Mouse (Mus musculus) left cerebral cortex, adult 8-10 months (tissue): Measurements from ENCODE around the gene Tectb. TPM values are rescaled to one million over a fixed set of nuclear protein-coding genes. Genes with fewer than 3 reads are reported as not detected.

ENCODE experiments used
- DNase-seq, 2 experiments: peaks; one replicate each; pipeline ENCODE4 v3.0.0; 2022; ENCODE audit warnings: low spot score in 2 of 2
- total RNA-seq, 4 experiments: library from RNA; stranded (reverse); gene quantifications; 2 replicates each; pipeline ENCODE4 v1.2.4; 2022

Gene Tectb
- total RNA-seq, 4 experiments from 2014 or later: 0.21 TPM; not detected in 2

- no peak for DNase-seq
These were observed 27.4 kb downstream of the Tectb start for GRCm38 (mm10) chr19:55207746-55208538.

GRCm38 (mm10) chr19:55208654-55209053 lies 28.1 kb downstream of the Tectb start:
- no peak for DNase-seq

DNA sequence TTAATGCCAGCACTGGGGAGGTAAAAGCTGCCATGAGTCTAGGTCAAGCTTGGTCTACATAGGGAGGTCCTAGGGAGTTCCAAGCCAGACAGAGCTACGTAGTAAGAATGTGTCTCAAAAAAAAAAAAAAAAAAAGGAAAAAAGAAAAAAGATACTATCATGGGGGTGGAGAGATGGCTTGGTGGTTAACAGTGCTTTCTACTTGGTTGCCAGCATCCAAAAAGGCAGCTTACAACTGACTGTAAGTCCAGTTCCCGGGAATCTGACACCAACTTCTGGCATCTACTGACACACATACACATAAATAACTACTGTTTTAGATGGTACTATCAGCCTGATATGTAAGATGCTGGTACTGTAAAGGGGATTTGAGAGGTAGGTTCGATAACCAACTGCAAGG lies 28.6 kb downstream of the Tectb start:
- DNase-seq: no peak

- no peak for DNase-seq
These were observed 31.2 kb downstream of the Tectb start for GRCm38 (mm10) chr19:55211698-55212097.

DNA sequence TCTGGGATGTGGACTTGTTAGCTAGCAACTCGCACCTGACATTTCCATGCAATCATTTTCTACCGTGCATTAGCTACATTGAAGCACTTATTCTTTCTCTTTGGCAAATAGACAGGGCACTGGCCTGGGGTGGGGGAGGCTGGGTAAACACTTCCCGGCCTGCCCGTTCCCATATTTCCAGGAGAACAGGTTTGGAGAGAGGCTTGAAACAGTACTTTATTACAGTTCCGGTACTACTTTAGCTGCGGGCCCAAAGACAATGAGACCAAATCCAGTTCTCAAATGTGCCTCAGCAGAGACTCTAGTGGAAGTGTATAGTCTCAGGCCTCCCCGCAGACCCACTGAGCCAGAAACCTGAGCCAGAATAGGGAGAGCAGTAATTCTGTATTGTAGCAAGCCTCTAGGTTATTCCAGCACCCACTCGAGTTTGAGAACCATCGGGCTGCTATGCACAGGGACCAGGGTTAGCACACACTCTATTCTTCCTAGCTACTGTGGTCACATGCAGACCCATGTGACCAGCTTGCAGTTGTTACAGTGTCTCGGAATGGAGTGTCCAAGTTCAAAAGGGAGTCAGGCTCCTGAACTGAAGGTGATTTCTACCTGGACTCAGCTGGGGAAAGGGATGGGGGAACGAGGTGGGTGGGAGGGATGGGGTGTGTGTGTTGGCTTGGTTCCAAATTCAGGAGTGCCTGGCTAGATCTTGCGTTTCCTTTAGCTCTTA lies 33.2 kb downstream of the Tectb start:
- DNase-seq: no peak

DNA sequence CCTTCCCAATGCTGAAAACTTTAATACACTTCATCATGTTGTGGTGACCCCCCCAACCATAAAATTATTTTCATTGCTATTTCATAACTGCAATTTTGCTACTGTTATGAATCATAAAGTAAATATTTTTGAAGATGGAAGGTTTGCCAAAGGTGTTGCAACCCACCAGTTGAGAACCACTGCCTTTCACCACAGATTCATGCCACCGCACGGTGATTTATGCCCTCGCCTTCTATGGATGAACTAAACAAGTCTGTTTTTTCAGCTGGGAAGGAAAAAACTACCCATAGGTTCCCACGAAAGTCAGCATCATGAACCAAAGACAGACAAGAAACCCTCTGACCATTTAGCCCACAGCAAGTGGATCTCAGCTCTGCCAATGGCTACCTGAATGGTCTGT lies 36.3 kb downstream of the Tectb start:
- no peak for DNase-seq

GRCm38 (mm10) chr19:55217365-55217764 lies 36.8 kb downstream of the Tectb start:
- DNase-seq: peak in 1 of 2 experiments; percentile 89

GRCm38 (mm10) chr19:55218192-55218739 lies 37.7 kb downstream of the Tectb start:
- DNase-seq: peak; percentile 75 to 88

GRCm38 (mm10) chr19:55218741-55219221 lies 38.2 kb downstream of the Tectb start:
- no peak for DNase-seq

DNA sequence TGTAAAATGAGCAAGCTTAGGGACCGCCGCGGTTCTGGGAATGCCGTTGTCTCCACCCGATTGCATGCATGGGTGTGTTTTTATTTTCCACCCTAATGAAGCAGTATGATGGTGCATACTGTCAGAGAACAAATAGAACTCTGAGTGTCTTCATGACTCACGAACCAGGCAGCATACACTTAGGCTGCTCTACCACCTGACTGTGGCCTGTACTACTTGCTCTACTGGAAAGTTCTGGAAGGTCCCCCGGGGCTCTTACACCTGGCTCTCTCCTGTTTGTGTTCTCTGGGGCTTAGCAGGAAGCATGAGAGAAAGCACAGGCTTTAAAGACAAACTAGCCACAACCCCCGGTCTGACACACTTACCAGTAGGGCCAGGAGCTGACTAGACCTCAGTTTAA lies 38.8 kb downstream of the Tectb start:
- DNase-seq: no peak

- peak in 1 of 2 experiments; percentile 79 for DNase-seq
These were observed 40.7 kb downstream of the Tectb start for GRCm38 (mm10) chr19:55221208-55221607.

DNA sequence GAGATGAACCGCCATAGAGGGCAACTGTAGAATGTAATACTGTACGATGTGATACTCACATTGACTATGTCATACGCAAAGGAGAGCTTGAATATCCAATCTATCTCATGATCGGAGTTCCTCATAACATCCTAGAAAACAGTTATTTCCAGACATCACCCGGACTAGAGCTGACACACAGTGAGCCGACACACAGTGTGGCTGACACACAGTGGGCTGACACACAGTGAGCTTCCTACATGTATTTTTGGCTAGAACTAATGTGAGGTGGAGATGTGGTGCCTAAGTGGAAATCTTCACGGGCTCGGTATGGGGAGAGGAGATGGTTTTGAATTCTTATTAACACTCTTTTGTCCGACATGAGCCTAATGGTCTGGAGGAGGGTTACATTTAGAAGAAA lies 41.7 kb downstream of the Tectb start:
- no peak for DNase-seq

- no peak for DNase-seq
These were observed 46.1 kb downstream of the Tectb start for GRCm38 (mm10) chr19:55226621-55227020.

- DNase-seq: no peak
These were observed 46.6 kb downstream of the Tectb start for GRCm38 (mm10) chr19:55227135-55227534.

DNA sequence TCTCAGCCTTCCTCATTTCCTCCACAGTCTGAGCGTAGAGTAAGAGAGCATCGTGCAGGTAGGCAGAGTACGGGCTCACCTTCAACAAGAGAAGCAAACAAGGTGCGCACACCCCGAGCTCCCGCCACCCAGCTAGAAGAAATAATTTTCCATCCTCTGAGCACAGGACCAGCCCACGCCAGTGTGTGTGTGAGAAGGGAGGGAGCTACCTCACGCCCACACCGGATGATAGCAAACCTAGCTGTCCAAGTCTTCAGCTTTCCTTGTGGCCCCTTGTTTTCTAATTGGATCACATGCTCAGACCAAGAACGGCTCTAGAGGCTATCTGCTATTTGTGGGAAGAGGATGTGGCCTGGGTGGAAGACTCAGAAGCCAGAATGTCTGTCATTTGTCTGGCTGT lies 50.5 kb downstream of the Tectb start:
- peak in 1 of 2 experiments; percentile 49 for DNase-seq

DNA sequence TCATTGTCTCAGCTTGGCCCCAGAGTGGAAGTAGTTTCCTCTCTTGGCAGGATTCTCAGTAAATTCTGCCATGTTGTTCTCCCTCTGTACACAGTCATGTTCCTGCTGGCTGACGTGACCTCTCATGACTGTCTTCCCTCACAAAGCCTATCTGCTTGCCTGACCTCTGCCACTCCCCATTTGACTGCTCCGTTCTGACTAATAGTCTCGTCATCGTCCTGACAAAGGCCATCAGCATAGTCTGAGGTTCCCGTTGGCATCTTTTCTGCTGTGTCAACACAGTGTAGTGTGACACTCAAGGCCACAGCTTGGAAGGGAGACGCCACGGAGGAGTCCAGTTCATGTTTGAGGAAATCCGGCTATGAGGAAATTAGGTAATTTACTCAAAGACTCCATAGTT lies 51.6 kb downstream of the Tectb start:
- DNase-seq: no peak

DNA sequence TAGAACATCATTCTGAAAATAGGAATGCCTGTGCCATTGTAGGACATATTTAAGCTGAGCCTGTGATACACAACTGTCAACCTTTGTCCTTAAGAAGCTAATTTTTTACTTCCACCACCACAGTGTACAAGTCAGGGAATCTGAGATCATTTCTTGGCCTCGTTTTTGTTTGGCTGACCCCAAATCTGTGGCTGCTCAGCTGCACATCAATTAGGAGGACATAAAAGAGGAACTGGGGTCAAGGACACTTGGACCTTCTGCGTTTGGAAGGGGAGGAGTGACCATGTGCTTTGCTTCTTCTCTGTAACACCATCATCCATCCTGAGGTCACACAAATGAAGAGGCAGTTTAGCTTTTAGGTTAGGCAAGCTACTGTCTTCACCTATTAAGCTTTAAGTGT lies 55.5 kb downstream of the Tectb start:
- DNase-seq: no peak

- DNase-seq: peak in 1 of 2 experiments; percentile 75
These were observed 56.0 kb downstream of the Tectb start for GRCm38 (mm10) chr19:55236564-55236963.

DNA sequence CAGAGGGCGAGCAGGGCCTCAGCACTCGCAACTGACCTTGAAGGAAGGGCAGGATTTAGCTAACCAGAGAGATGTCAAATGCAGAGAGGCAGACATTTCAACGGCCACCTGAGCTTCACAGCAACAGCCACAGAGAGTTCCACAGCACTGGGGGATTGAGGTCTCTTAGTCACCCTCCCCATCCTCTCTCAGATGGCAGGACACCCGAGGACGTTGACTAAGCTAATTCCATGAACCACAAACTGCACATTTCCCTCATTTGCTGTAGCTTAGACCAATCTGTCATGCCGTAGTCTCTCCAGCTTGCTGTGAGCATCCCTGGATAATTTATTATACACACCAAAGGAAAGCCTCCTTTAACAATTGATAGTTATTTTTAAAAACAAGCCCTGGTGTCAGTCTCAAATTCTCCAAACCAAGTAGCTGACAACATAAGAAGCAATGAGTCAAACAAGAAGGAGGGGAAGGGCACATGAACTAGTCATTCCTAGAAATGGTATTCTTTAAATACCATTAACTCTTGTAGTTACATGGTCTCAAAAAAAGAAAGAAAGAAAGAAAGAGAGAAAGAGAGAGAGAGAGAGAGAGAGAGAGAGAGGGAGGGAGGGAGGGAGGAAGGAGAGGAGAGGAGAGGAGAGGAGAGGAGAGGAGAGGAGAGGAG lies 59.4 kb downstream of the Tectb start:
- no peak for DNase-seq

DNA sequence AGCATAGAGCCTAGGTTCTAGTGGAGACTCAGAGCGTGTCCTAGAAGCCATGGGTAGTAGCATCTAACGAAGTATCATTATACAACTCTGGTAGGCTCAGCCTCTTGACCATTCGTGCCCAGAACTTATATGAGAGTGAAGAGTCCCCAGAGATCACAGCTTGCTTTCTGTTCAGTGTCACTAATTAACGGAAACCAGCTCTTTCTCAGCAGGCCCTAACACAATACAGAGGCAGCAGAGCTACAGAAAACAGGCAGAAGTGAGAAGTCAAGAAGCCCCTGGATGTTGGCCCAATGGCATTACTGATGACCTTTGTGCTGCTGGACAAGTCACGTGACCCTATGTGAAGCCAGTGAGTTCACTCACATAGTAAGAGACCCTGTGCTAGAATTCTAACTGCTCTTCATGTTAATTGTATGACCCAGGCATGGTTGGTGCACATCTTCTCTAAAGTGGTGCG lies 60.7 kb downstream of the Tectb start, which contains the start of gene Gucy2g:
Gucy2g (minus strand) TSS at position 51 of the 460 bp plus-strand sequence.
- DNase-seq: no peak

DNA sequence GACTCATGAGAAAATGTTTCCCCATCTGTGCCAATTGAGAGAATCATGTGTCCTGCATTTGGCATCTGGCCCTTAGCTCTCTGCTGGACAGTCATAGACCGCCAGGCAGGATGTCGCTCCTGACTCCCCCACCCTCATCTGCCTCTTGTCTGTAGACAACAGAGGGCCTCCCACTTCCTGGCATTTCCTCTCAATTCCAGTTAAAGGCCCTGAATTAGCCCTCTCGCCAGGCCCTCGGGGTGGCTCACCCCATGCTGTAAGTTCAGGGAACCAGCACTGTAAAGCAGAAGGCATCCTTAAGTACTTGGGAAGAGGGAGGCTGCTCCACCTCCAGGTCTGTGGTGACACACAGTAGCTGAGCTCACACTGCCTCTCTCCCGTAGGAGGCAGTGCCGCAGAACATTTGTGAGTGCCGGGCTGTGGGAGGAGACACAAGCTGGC lies 64.3 kb downstream of the Tectb start:
- peak in 1 of 2 experiments; percentile 78 for DNase-seq
